Mouse (Mus musculus) B cell, adult (primary cell): Measurements from ENCODE around the gene Arhgdia. TPM values are rescaled to one million over a fixed set of nuclear protein-coding genes. Genes with fewer than 3 reads are reported as not detected.

Experiments used
- total RNA-seq: library from RNA; stranded (reverse); gene quantifications from 4 replicates; pipeline ENCODE4 v1.2.4, GENCODE M21; 2023; ENCODE audit not compliant: inconsistent age

Gene Arhgdia
- total RNA-seq: 520 to 560 TPM (median 534 TPM) in 4 replicates

DNA sequence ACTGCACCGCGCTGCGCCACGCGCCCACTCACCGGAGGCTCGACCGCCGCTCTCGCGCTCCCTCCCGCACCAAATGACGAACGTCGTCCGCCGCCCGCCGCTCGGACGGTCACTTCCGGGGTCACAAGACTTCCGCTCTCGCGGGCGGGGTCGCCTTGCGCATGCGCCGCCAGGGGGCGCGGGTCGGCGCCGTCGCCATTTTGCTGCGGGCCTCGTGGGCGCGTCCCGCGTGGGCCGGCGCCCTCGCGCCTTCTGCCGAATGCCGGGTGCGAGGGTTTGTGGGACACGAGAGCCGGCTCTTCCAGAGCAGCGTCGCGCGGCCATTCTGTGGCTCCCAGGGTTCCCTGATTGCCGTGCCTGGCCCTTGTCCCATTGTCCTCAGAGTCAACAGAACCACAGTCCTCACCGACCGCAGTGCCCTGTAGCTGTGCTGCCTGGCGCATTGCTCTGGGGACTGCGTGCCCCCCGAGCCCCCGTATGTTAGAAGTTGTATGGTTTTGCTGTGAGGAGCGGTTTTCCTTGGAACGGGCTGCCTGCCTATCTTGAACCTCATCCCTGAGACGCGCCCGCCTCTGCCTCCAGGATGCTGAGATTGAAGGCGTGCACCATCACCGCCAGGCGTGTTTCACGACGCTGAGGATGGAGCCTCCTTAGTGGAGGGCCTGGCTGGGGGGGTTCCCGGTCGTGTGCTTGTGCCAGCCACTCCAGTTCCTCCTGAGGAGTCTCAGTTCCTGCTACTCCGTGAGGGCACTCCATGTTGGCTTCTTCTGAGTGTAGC is at the start of gene Arhgdia:
Gene Arhgdia, minus strand, starts transcription at position 135 of the 778 bp plus-strand sequence.

GRCm38 (mm10) chr11:120625152-120625775 is 43.8 kb upstream of the Arhgdia start, which contains the start of gene Sirt7:
Gene Sirt7, minus strand, starts transcription at chr11:120625240.

DNA sequence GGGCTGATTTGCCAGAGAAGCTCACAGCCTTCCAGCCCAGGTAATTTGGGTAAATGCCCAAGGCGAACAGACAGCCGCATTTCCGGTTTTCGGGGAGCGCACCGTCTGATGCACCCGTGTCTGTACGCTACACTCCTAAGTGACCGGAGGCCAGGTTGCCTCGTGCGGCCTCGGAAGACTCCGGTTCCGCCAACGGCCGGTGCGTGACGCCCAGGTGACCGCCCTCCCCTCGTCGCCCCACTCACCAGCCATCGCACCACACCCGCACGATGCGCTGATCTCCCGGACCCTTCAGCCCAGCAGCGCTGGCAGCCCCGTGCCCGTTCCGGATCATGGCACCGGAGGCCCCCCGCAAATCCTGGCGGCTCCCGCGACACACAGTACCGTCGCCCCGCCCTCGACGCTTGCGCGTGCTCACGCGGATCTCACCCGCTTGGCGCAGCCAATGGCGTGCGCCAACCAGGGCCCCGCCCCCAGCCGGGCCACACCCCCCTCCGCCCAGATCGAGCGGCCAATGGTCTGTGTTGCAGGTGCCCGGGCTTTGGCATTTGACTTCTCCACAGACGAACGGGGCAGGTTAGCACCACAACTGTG is 36.2 kb upstream of the Arhgdia start, which contains the start of gene Pcyt2:
Gene Pcyt2, minus strand, starts transcription at position 418 of the 594 bp plus-strand sequence.

DNA sequence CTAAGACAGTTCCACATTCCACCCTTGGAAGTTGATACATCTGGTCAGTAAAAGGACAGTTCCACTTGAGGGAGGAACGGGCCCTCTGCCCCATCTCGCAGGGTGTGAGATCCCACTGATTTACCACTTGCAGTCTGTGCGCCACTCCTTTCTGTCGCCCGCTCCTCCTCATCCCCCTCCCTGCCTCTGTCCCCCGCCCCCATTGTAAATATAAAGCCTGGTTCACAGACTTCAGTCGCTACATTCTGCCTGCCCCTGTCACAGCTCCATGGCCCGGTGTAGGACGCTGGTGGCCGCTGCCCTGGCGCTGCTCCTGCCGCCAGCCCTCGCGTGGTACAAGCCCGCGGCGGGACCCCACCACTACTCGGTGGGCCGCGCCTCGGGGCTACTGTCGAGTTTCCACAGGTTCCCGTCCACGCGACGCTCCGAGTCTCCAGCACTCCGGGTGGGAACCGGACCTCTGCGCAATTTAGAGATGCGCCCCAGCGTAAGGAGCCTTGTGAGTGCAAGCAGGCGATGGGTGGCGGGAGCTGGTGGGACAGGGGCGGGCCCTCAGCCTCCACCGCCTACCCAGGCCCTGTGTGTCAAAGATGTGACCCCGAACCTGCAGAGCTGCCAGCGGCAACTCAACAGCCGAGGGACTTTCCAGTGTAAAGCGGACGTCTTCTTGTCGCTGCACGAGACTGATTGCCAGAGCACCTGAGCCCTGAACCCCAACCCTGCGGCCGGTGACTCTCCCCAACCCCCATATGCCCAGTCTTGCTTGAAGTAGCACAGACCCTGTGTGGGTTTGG is 27.0 kb upstream of the Arhgdia start, which contains the start of gene Npb:
Gene Npb, plus strand, starts transcription at position 237 of the 794 bp plus-strand sequence.

DNA sequence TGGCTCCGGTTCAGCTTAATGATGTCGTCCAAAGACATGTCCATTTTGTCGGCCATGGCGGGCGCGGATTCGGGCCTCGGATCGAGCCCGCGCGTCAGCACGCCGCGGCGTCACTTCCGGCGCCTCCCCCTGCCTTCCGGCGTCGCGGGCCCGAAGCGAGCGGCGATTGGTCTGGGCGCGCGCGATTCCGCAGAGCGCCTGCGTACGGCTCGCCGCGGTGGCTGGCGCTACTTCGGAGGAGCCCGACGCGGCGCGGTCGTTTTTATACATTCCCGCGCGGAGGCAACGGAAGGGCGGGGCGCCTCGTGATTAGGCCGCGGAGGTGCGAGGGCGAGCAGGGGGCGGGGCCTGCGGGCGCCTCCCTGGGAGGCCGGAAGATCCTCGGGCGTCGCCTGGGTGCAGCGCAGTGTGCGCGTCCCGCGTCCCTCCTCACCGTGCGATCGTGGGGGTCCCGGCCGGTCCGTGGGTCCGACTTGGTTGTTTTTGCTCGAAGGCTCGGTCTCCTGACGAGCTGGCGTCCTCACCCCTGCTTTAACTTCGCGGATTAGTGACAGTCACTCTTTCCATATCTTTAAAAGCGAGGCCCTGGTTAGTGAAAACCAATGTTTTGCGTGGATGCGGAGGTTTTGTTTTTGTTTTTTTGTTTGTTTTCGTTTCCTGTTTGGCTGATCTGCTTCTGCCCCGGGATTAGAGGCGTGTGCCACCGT is 17.0 kb upstream of the Arhgdia start, which contains the start of the genes Alyref and Anapc11:
Gene Alyref, minus strand, starts transcription at position 83 of the 707 bp plus-strand sequence.
Gene Anapc11, plus strand, starts transcription at position 139 of the 707 bp plus-strand sequence.

GRCm38 (mm10) chr11:120572752-120573584 is 8.5 kb downstream of the Arhgdia start, which contains the start of gene P4hb:
Gene P4hb, minus strand, starts transcription at chr11:120573253.

DNA sequence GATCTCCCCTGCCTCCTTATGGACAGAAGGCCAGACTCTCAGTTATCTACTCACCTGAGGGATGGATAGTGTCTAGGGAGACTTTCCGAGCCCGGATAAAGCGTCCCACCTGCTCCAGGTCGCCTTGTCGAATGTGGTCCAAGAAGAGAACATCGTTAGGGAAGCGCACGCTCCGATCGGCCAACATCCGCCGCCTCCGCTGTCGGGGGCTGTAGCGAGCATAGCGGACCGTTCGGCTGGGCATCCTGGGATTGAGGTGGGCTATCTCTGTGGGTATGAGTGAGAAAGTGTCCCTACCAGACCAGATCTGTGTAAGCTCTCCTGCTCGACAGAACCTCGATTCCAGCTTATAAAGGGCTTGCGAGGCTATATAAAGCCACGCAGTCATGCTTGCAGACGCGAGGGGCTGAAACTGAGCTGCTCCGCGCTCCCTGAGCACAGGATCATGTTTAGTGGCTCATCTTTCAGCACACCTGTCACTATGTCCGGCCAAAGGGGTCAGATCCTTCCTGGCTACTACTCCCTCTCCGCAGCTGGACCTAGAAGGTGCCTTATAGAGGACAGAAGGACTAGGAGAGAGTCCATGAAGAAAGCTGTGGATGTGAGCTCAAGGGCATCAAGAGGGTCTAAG is 30.5 kb downstream of the Arhgdia start, which contains the start of gene Ppp1r27:
Gene Ppp1r27, minus strand, starts transcription at position 323 of the 631 bp plus-strand sequence.

GRCm38 (mm10) chr11:120549168-120549945 is 32.1 kb downstream of the Arhgdia start, which contains the start of gene Mcrip1:
Gene Mcrip1, minus strand, starts transcription at chr11:120549727.

GRCm38 (mm10) chr11:120530085-120530964 is 51.1 kb downstream of the Arhgdia start, which contains the start of gene Gcgr:
Gene Gcgr, plus strand, starts transcription at chr11:120530699.

Other genes starting within 250 kb of the Arhgdia start
- 1,255 to 1,296 TPM (median 1,289 TPM) in 4 replicates for gene Actg1, start 233.1 kb downstream of the Arhgdia start, total RNA-seq
- not detected in 4 replicates for gene Fscn2, start 220.1 kb downstream of the Arhgdia start, total RNA-seq
- gene Faap100, start 202.9 kb downstream of the Arhgdia start, total RNA-seq: 18.9 to 24.4 TPM (median 19.5 TPM) in 4 replicates
- gene Nploc4, start 143.9 kb downstream of the Arhgdia start, total RNA-seq: 60.2 to 72.2 TPM (median 62.6 TPM) in 4 replicates
- gene Tspan10, start 139.0 kb downstream of the Arhgdia start, total RNA-seq: 19.3 to 55.6 TPM (median 19.3 TPM) in 3 of 4 replicates, not detected in the other
- 0.21 to 0.87 TPM in 2 of 4 replicates, not detected in the others for gene Pde6g, start 128.1 kb downstream of the Arhgdia start, total RNA-seq
- gene Oxld1, start 123.6 kb downstream of the Arhgdia start, total RNA-seq: 3.7 to 11.0 TPM (median 7.5 TPM) in 4 replicates
- gene Ccdc137, start 123.5 kb downstream of the Arhgdia start, total RNA-seq: 34.0 to 41.8 TPM (median 36.3 TPM) in 4 replicates
- 10.4 to 13.5 TPM (median 11.1 TPM) in 4 replicates for gene Arl16, start 114.0 kb downstream of the Arhgdia start, total RNA-seq
- 32.3 to 43.2 TPM (median 33.4 TPM) in 4 replicates for gene Mrpl12, start 97.0 kb downstream of the Arhgdia start, total RNA-seq
- gene Slc25a10, start 89.8 kb downstream of the Arhgdia start, total RNA-seq: 10.5 to 14.5 TPM (median 12.3 TPM) in 4 replicates
- not detected in 4 replicates for gene Gcgr, start 50.9 kb downstream of the Arhgdia start, total RNA-seq
- 42.2 to 46.1 TPM (median 43.6 TPM) in 4 replicates for gene Mcrip1, start 31.9 kb downstream of the Arhgdia start, total RNA-seq
- gene Ppp1r27, start 30.5 kb downstream of the Arhgdia start, total RNA-seq: not detected in 4 replicates
- 141 to 162 TPM (median 155 TPM) in 4 replicates for gene P4hb, start 8.4 kb downstream of the Arhgdia start, total RNA-seq
- gene Alyref, start 16.7 kb upstream of the Arhgdia start, total RNA-seq: 127 to 143 TPM (median 137 TPM) in 4 replicates
- 45.7 to 57.2 TPM (median 47.4 TPM) in 4 replicates for gene Anapc11, start 16.8 kb upstream of the Arhgdia start, total RNA-seq
- 1.1 to 3.0 TPM in 2 of 4 replicates, not detected in the others for gene Npb, start 26.9 kb upstream of the Arhgdia start, total RNA-seq
- gene Pcyt2, start 36.3 kb upstream of the Arhgdia start, total RNA-seq: 96.0 to 113 TPM (median 107 TPM) in 4 replicates
- 114 to 130 TPM (median 118 TPM) in 4 replicates for gene Sirt7, start 43.6 kb upstream of the Arhgdia start, total RNA-seq
- gene Mafg, start 52.0 kb upstream of the Arhgdia start, total RNA-seq: 57.2 to 69.2 TPM (median 65.4 TPM) in 4 replicates
- gene Pycr1, start 62.1 kb upstream of the Arhgdia start, total RNA-seq: 0.96 to 1.9 TPM (median 1.0 TPM) in 4 replicates
- 1.3 to 2.2 TPM in 2 of 4 replicates, not detected in the others for gene Myadml2, start 66.5 kb upstream of the Arhgdia start, total RNA-seq
- gene Notum, start 79.6 kb upstream of the Arhgdia start, total RNA-seq: not detected in 4 replicates
- 93.0 to 111 TPM (median 107 TPM) in 4 replicates for gene Aspscr1, start 91.3 kb upstream of the Arhgdia start, total RNA-seq
- gene Cenpx, start 132.1 kb upstream of the Arhgdia start, total RNA-seq: 31.7 to 39.4 TPM (median 35.3 TPM) in 4 replicates
- 36.5 to 42.3 TPM (median 40.7 TPM) in 4 replicates for gene Lrrc45, start 132.3 kb upstream of the Arhgdia start, total RNA-seq
- 0.48 to 2.2 TPM (median 1.6 TPM) in 3 of 4 replicates, not detected in the other for gene Rac3, start 139.8 kb upstream of the Arhgdia start, total RNA-seq
- 15.2 to 20.4 TPM (median 17.6 TPM) in 4 replicates for gene Dcxr, start 145.7 kb upstream of the Arhgdia start, total RNA-seq
- gene Cbr2, start 150.5 kb upstream of the Arhgdia start, total RNA-seq: not detected in 4 replicates
- gene Hmga1b, start 181.2 kb upstream of the Arhgdia start, total RNA-seq: 35.2 to 44.7 TPM (median 42.3 TPM) in 4 replicates
- 11.6 to 15.4 TPM (median 14.0 TPM) in 4 replicates for gene Rfng, start 202.6 kb upstream of the Arhgdia start, total RNA-seq
- 71.7 to 83.8 TPM (median 79.2 TPM) in 4 replicates for gene Gps1, start 202.6 kb upstream of the Arhgdia start, total RNA-seq
- 55.9 to 72.0 TPM (median 62.7 TPM) in 4 replicates for gene Dus1l, start 214.8 kb upstream of the Arhgdia start, total RNA-seq
- gene Fasn, start 242.9 kb upstream of the Arhgdia start, total RNA-seq: 104 to 118 TPM (median 109 TPM) in 4 replicates